Mouse (Mus musculus): ENCODE measurements at regions not wholly inside any gene's neighbourhood (a gene's known extent, or its start where the extent isn't known, plus 50 kb on each side); places are given as distances from the start of the nearest gene placed in this dataset.

DNA sequence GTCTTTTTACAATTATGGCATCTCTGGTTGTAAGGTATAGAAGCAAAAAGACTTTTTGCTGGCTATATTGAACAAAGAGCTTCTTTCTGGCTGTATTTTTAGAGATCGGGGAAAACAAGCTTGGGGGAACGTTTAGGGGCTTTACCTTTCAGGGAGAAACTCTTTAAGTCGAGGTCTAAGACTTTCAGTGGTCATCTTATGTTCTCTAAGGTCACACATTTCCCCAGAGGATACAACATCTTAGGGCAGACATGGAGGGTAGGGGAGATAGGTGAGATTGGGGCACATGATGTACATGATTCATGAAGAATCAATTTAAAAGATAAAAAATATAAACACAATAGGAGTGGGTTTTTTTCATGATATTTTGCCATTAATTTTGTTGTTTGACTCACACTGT, 870.2 kb upstream of the Foxg1 start:
- no peak for TF ChIP-seq CTCF (IDR thresholded peaks at IDR 0.05; ENCODE audit: borderline replicate concordance, insufficient read depth, low read depth, low read length)
- no peak for TF ChIP-seq POLR2A (IDR thresholded peaks at IDR 0.05; ENCODE audit: borderline replicate concordance, insufficient read depth, low read length)

Measured in cerebellum, adult 2 months (tissue).